Mouse (Mus musculus): ENCODE measurements at regions not wholly inside any gene's neighbourhood (a gene's known extent, or its start where the extent isn't known, plus 50 kb on each side); places are given as distances from the start of the nearest gene placed in this dataset.
A peak's percentile ranks its signal among the peaks of the same experiment; 100 is the strongest.

DNA sequence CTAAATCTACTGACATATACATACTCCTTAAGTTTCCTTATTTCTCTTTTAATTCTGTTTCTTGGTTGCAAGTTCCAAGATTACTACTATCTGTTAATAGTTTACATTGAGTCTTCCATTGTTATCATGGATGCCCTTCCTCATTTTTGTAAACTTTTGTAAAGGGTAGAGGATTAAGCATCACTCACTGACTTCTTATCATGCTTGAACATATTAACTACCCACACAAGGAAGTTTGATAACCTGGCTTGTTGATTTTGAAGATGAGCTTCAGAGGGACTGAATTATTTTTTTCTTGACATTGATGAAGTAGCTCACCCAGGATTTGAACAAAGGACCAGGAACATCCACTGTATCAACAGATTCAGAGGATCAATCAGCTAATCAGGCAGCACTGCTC, 162.8 kb upstream of the Fam98a start:
- Histone ChIP-seq H3K4me2 (ENCODE audit: low read depth, low read length) (no peak overlapping the region), H3K36me3 (ENCODE audit: control insufficient read depth, insufficient read depth, low read length) (no peaks in the 10 kb centered on the region), H3K27me3 (ENCODE audit: control insufficient read depth, insufficient read depth, low read length) (no peaks in the 10 kb centered on the region), H3K27ac (ENCODE audit: low read depth, low read length) (no peak overlapping the region), H3K9ac (replicated peaks; ENCODE audit: low read depth, low read length) (no peak overlapping the region), H3K4me3 (ENCODE audit: low read depth, low read length) (no peak overlapping the region), H3K9me3 (ENCODE audit: control insufficient read depth, low read length) (no peaks in the 10 kb centered on the region), H3K4me1 (ENCODE audit: control insufficient read depth, insufficient read depth, low read length) (no peaks in the 10 kb centered on the region)
- no peak for ATAC-seq (ENCODE audit: low read depth)

DNA sequence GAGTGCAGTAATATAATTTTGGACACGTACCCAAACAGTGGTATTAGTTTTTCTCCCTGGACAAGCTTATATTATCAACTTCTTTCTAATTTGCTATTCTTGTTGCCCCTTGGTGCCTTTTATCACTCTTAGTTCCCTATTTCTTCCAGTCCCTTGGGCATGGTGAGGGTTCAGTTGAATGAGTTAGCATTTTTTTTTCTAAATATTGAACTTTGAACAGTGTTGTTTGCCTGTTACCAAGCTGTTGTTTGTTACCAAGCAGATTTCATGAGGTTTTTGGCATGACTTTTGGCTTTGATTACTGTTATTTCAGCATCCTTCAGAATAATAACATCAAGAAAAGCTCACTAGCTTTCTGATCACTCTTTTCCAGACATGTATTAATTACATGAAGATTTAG, 162.3 kb upstream of the Fam98a start:
- H3K9ac ChIP-seq (replicated peaks; ENCODE audit: low read depth, low read length) = no peak overlapping the region
- no peaks in the 10 kb centered on the region for H3K27me3 ChIP-seq (ENCODE audit: control insufficient read depth, insufficient read depth, low read length)
- no peak overlapping the region for H3K27ac ChIP-seq (ENCODE audit: low read depth, low read length)
- H3K4me3 ChIP-seq (ENCODE audit: low read depth, low read length) = no peak overlapping the region
- H3K4me1 ChIP-seq (ENCODE audit: control insufficient read depth, insufficient read depth, low read length) = no peaks in the 10 kb centered on the region
- H3K4me2 ChIP-seq (ENCODE audit: low read depth, low read length) = no peak overlapping the region
- no peaks in the 10 kb centered on the region for H3K36me3 ChIP-seq (ENCODE audit: control insufficient read depth, insufficient read depth, low read length)
- 78% methylated on average over 1 of the region's 1 CpGs for WGBS
- no peaks in the 10 kb centered on the region for H3K9me3 ChIP-seq (ENCODE audit: control insufficient read depth, low read length)
- no peak for ATAC-seq (ENCODE audit: low read depth)

DNA sequence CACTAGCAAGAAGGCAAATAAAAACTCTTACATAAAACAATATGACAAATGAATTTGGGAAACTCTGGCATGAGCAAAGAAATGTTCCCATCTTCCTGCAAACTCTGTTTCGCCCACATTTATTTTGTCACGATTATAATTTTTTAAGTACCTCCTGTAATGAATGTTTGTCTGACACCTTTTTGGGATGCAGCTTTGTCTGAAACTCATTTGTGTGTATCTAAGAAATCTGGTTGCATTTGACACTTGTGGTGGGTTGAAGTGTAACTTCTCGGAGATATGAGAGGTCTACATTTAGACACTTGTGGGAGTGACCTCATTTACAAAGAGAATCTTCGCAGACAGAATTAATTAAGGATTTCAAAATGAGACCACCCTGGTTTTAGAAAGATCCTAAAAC, 155.9 kb upstream of the Fam98a start:
- H3K27me3 ChIP-seq (ENCODE audit: control insufficient read depth, insufficient read depth, low read length) = no peaks in the 10 kb centered on the region
- no peak overlapping the region for H3K9ac ChIP-seq (replicated peaks; ENCODE audit: low read depth, low read length)
- ATAC-seq (ENCODE audit: low read depth) = no peak
- H3K4me2 ChIP-seq (ENCODE audit: low read depth, low read length) = no peak overlapping the region
- H3K4me1 ChIP-seq (ENCODE audit: control insufficient read depth, insufficient read depth, low read length) = no peaks in the 10 kb centered on the region
- H3K9me3 ChIP-seq (ENCODE audit: control insufficient read depth, low read length) = no peaks in the 10 kb centered on the region
- WGBS = 96% methylated on average over 4 of the region's 4 CpGs
- no peak overlapping the region for H3K4me3 ChIP-seq (ENCODE audit: low read depth, low read length)
- H3K27ac ChIP-seq (ENCODE audit: low read depth, low read length) = no peak overlapping the region
- H3K36me3 ChIP-seq (ENCODE audit: control insufficient read depth, insufficient read depth, low read length) = no peaks in the 10 kb centered on the region

DNA sequence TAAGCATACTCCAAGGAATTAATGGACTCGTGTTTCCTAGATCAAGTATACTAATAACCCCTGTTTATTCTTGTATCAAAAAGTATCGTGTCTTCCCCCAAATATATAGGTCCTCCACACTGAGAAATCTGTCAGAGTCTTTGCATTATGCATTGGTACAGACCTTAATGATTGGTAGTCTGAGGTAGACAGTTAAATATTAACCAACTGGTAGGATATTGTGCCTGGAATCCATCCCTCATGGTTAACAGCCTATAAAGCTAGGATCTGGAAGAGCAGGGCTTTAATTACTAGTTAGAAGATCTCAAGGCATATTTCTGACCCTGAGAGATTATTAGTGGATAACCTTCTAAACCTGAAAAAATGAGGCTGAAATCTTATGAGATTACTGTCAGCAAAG, 153.6 kb upstream of the Fam98a start:
- H3K4me1 ChIP-seq (ENCODE audit: control insufficient read depth, insufficient read depth, low read length) = no peaks in the 10 kb centered on the region
- no peaks in the 10 kb centered on the region for H3K9me3 ChIP-seq (ENCODE audit: control insufficient read depth, low read length)
- WGBS = 89% methylated on average over 2 of the region's 2 CpGs
- no peak overlapping the region for H3K27ac ChIP-seq (ENCODE audit: low read depth, low read length)
- ATAC-seq (ENCODE audit: low read depth) = no peak
- no peak overlapping the region for H3K4me2 ChIP-seq (ENCODE audit: low read depth, low read length)
- H3K4me3 ChIP-seq (ENCODE audit: low read depth, low read length) = no peak overlapping the region
- no peak overlapping the region for H3K9ac ChIP-seq (replicated peaks; ENCODE audit: low read depth, low read length)
- no peaks in the 10 kb centered on the region for H3K27me3 ChIP-seq (ENCODE audit: control insufficient read depth, insufficient read depth, low read length)
- H3K36me3 ChIP-seq (ENCODE audit: control insufficient read depth, insufficient read depth, low read length) = no peaks in the 10 kb centered on the region

DNA sequence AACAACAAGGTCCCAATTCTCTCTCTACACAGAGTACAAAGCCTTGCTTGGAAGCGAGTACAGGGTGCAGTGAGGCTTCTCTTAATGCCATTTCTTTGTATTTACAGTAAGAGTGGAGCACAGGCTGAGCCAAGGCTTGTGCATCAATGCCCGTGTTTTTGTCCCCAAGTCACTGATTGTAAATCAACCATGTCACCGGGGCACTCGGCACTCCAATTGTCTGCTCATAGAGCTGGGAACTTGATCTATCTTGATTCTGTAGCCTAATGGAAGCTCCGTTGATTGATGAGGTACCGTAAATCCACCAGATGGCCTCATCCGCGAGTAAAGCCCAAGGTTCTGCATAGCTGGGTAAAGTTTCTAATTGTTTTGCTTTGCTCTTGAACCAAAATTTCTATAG, 152.1 kb upstream of the Fam98a start:
- Histone ChIP-seq H3K4me3 (ENCODE audit: low read depth, low read length) (no peak overlapping the region), H3K4me1 (ENCODE audit: control insufficient read depth, insufficient read depth, low read length) (no peaks in the 10 kb centered on the region), H3K4me2 (ENCODE audit: low read depth, low read length) (no peak overlapping the region), H3K27ac (ENCODE audit: low read depth, low read length) (no peak overlapping the region), H3K36me3 (ENCODE audit: control insufficient read depth, insufficient read depth, low read length) (no peaks in the 10 kb centered on the region), H3K9me3 (ENCODE audit: control insufficient read depth, low read length) (no peaks in the 10 kb centered on the region), H3K27me3 (ENCODE audit: control insufficient read depth, insufficient read depth, low read length) (no peaks in the 10 kb centered on the region), H3K9ac (replicated peaks; ENCODE audit: low read depth, low read length) (no peak overlapping the region)
- 8% methylated on average over 8 of the region's 8 CpGs for WGBS
- peak; percentile 85 for ATAC-seq (ENCODE audit: low read depth)

DNA sequence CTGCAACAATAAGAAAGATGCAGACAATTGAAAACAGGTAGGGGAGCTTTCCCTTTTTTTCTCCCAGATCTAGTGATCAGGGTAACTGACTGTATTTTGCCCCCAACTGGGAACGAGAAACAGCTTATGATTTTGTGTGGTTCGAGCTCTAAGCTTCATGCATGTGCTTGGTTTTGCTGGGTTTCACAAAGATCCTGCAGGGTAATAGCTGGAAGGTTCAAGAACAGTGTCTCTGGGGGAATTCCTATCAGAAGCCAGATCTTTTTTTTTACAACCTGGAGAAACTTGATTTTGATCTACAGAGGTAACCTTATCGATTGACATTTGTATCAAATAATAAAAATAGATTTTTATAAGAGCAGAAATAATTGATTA, 145.0 kb upstream of the Fam98a start:
- Histone ChIP-seq H3K9ac (replicated peaks; ENCODE audit: low read depth, low read length) (no peak overlapping the region), H3K4me2 (ENCODE audit: low read depth, low read length) (no peak overlapping the region), H3K4me1 (ENCODE audit: control insufficient read depth, insufficient read depth, low read length) (no peaks in the 10 kb centered on the region), H3K4me3 (ENCODE audit: low read depth, low read length) (no peak overlapping the region), H3K36me3 (ENCODE audit: control insufficient read depth, insufficient read depth, low read length) (no peaks in the 10 kb centered on the region), H3K9me3 (ENCODE audit: control insufficient read depth, low read length) (no peaks in the 10 kb centered on the region), H3K27ac (ENCODE audit: low read depth, low read length) (no peak overlapping the region), H3K27me3 (ENCODE audit: control insufficient read depth, insufficient read depth, low read length) (no peaks in the 10 kb centered on the region)
- no peak for ATAC-seq (ENCODE audit: low read depth)
- 84% methylated on average over 3 of the region's 3 CpGs for WGBS

DNA sequence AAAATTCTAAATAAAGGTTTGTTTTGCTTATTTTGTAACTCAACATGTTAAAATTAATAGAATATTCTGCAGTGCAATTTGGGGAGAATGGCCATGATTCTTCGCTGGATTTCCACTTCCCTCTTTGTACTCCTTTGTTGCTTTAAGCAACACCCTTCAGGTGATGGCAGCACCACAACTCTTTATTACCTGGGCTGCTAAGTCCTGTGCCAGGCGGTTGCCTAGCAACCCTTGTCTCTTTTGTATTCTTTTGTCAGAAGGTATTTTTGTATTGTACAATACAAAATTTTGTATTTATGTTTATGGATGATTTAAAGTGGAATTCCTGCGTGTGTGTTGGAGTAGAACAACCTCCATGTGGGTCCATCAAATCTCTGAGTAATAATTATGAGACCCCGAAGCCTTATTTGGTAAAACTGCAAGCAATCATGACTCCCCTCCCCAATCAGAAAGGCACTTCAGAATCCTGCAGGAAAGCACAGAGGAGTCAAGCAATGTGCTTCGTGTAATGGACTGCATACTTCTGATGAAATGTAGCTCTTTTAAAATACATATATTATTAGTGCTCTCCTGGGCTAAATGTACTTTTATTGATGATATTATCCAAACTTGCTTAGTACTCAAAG, 144.5 kb upstream of the Fam98a start:
- no peak overlapping the region for H3K4me3 ChIP-seq (ENCODE audit: low read depth, low read length)
- H3K9ac ChIP-seq (replicated peaks; ENCODE audit: low read depth, low read length) = no peak overlapping the region
- peak; percentile 61; the same call in 1 of the 2 replicates for ATAC-seq (ENCODE audit: low read depth)
- WGBS = 56% methylated on average over 5 of the region's 5 CpGs
- no peaks in the 10 kb centered on the region for H3K4me1 ChIP-seq (ENCODE audit: control insufficient read depth, insufficient read depth, low read length)
- H3K27me3 ChIP-seq (ENCODE audit: control insufficient read depth, insufficient read depth, low read length) = no peaks in the 10 kb centered on the region
- no peaks in the 10 kb centered on the region for H3K36me3 ChIP-seq (ENCODE audit: control insufficient read depth, insufficient read depth, low read length)
- no peak overlapping the region for H3K27ac ChIP-seq (ENCODE audit: low read depth, low read length)
- H3K4me2 ChIP-seq (ENCODE audit: low read depth, low read length) = no peak overlapping the region
- H3K9me3 ChIP-seq (ENCODE audit: control insufficient read depth, low read length) = no peaks in the 10 kb centered on the region

GRCm38 (mm10) chr17:75685927-75686326, 134.2 kb upstream of the Fam98a start:
- no peak overlapping the region for H3K4me3 ChIP-seq (ENCODE audit: low read depth, low read length)
- no peaks in the 10 kb centered on the region for H3K36me3 ChIP-seq (ENCODE audit: control insufficient read depth, insufficient read depth, low read length)
- no peak overlapping the region for H3K27ac ChIP-seq (ENCODE audit: low read depth, low read length)
- no peaks in the 10 kb centered on the region for H3K27me3 ChIP-seq (ENCODE audit: control insufficient read depth, insufficient read depth, low read length)
- no peak overlapping the region for H3K9ac ChIP-seq (replicated peaks; ENCODE audit: low read depth, low read length)
- H3K4me2 ChIP-seq (ENCODE audit: low read depth, low read length) = no peak overlapping the region
- no peaks in the 10 kb centered on the region for H3K9me3 ChIP-seq (ENCODE audit: control insufficient read depth, low read length)
- H3K4me1 ChIP-seq (ENCODE audit: control insufficient read depth, insufficient read depth, low read length) = no peaks in the 10 kb centered on the region
- ATAC-seq (ENCODE audit: low read depth) = no peak

GRCm38 (mm10) chr17:75646982-75647381, 95.2 kb upstream of the Fam98a start:
- Histone ChIP-seq H3K36me3 (ENCODE audit: control insufficient read depth, insufficient read depth, low read length) (no peaks in the 10 kb centered on the region), H3K27ac (ENCODE audit: low read depth, low read length) (no peak overlapping the region), H3K9ac (replicated peaks; ENCODE audit: low read depth, low read length) (no peak overlapping the region), H3K9me3 (ENCODE audit: control insufficient read depth, low read length) (no peaks in the 10 kb centered on the region), H3K27me3 (ENCODE audit: control insufficient read depth, insufficient read depth, low read length) (no peaks in the 10 kb centered on the region), H3K4me2 (ENCODE audit: low read depth, low read length) (no peak overlapping the region), H3K4me3 (ENCODE audit: low read depth, low read length) (no peak overlapping the region), H3K4me1 (ENCODE audit: control insufficient read depth, insufficient read depth, low read length) (no peaks in the 10 kb centered on the region)
- WGBS = 52% methylated on average over 11 of the region's 11 CpGs
- ATAC-seq (ENCODE audit: low read depth) = no peak

DNA sequence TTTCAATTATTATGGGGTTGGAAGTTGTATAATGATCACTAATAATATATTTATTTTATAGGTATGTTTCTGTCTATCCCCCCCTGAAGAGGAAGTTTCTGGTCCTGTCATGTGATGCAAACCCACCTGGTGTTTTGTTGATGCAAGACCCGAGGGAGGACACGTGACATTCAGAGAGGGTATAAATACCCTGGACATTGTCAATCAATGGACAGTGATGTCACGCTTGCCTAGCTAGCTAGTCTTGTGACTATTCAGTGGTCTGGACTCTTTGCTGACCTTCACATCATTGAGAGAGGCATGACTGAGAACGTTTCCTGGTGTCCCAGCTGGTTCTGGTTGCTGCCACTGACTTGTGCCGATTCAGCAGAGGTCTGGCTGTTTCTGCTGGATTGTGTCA, 93.0 kb upstream of the Fam98a start:
- WGBS = 82% methylated on average over 5 of the region's 5 CpGs
- H3K27ac ChIP-seq (ENCODE audit: low read depth, low read length) = no peak overlapping the region
- H3K27me3 ChIP-seq (ENCODE audit: control insufficient read depth, insufficient read depth, low read length) = no peaks in the 10 kb centered on the region
- H3K9me3 ChIP-seq (ENCODE audit: control insufficient read depth, low read length) = no peaks in the 10 kb centered on the region
- ATAC-seq (ENCODE audit: low read depth) = no peak
- H3K4me2 ChIP-seq (ENCODE audit: low read depth, low read length) = no peak overlapping the region
- no peak overlapping the region for H3K9ac ChIP-seq (replicated peaks; ENCODE audit: low read depth, low read length)
- no peaks in the 10 kb centered on the region for H3K36me3 ChIP-seq (ENCODE audit: control insufficient read depth, insufficient read depth, low read length)
- no peak overlapping the region for H3K4me3 ChIP-seq (ENCODE audit: low read depth, low read length)
- H3K4me1 ChIP-seq (ENCODE audit: control insufficient read depth, insufficient read depth, low read length) = no peaks in the 10 kb centered on the region
